Mouse (Mus musculus) layer of hippocampus, postnatal 25 days (tissue): Measurements from ENCODE around the gene Eprs. TPM values are rescaled to one million over a fixed set of nuclear protein-coding genes. Genes with fewer than 3 reads are reported as not detected.
A peak's percentile ranks its signal among the peaks of the same experiment; 100 is the strongest.

Source experiments
- DNase-seq, 2 experiments: peaks; one replicate each; pipeline ENCODE4 v3.0.0; 2022; ENCODE audit warnings: mixed read lengths in 2 of 2, low spot score in 1 of 2; ENCODE audit errors: extremely low spot score in 1 of 2
- microRNA-seq, 2 experiments: library from miRNA; unstranded; fragments of <30 nt; microRNA quantifications; one replicate each; pipeline ENCODE4 v1.2.0; 2021
- total RNA-seq, 2 experiments: library from RNA; stranded (reverse); gene quantifications; 2 replicates each; pipeline ENCODE4 v1.2.3; 2021

Gene Eprs
- total RNA-seq, 2 experiments from 2014 or later = 66.1 to 72.9 TPM

GRCm38 (mm10) chr1:185441703-185442472 lies 79.0 kb downstream of the Eprs start:
- DNase-seq = no peak

GRCm38 (mm10) chr1:185448936-185449335 lies 86.1 kb downstream of the Eprs start:
- no peak for DNase-seq

- DNase-seq = no peak
Measured at GRCm38 (mm10) chr1:185449727-185450126, 86.9 kb downstream of the Eprs start.

DNA sequence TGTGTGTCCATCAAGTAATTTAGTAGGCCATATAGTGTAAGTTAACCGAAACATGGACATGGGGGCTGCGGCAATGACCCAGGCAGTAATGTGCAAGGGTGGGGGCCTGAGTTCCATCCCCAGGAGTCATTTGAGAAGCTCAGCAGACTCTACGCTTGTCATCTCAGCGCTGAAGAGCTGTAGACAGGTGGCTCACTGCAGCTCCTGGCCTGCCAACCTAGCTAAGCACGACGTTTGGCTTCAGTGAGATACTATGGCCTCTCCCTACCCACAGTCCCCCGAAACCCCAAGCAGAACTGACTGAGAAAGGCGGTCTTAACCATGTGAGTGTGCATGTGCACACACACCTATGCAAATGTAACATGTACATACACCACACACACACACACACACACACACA lies 88.2 kb downstream of the Eprs start:
- no peak for DNase-seq

DNA sequence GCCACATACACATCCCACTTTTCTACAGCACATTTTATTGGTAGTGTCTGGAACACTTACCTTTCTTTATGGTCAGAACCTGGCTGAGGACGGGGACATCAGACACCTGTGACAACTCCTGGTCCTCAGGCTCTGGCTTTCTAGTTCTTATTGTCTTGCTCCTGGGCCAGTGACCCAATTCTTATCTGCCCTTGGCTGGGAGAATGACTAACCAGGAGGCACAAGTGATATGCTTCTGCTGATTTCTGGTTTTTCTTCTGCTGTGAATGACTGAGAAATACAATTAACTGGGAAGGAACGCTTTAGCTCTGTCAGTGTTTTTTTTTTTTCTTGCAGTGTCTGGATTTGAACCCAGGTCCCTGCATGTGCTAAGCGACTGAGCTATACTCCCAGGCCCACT lies 88.7 kb downstream of the Eprs start:
- no peak for DNase-seq

GRCm38 (mm10) chr1:185452461-185452860 lies 89.6 kb downstream of the Eprs start:
- no peak for DNase-seq

DNA sequence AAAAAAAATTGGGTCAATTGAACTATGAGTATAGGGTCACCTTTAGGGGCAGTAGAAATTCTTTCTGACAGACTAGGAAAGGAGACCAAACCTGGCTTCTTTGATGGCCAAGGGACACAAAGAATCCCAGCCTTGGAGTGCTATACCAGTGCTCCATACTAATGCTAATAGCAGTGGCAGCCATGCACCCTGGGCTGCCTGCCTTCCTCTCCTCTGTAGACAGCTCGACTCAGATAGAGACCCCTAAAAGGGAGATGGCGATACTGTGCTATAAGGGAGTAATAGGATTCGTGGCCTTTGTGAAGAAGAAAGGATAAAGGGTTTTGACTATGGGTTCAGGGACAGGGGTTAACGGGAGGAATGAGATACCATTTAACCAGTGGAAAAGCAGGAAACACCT lies 91.3 kb downstream of the Eprs start:
- no peak for DNase-seq

DNA sequence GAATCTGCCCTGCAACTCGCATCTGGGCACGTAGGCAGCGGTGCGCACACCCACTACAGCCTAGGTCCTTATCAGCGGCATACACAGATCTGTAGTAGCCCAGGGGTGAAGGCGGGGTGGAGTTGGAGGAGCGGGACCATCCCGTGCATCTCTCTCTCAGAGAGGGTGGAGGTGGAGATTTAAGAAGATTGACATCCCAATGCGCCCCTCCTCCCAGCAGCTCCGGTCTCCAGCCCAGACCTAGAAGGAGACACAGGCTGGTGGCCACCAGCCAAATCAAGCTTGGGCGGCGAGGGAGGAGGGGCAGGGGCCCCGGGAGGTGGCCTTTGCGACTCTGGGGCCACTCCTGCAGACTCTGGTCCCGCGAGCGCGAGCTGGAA lies 91.7 kb downstream of the Eprs start, which contains the start of gene Slc30a10:
Slc30a10 (plus strand) TSS at position 274 of the 380 bp plus-strand sequence.
- DNase-seq = peak; percentile 41 to 42

DNA sequence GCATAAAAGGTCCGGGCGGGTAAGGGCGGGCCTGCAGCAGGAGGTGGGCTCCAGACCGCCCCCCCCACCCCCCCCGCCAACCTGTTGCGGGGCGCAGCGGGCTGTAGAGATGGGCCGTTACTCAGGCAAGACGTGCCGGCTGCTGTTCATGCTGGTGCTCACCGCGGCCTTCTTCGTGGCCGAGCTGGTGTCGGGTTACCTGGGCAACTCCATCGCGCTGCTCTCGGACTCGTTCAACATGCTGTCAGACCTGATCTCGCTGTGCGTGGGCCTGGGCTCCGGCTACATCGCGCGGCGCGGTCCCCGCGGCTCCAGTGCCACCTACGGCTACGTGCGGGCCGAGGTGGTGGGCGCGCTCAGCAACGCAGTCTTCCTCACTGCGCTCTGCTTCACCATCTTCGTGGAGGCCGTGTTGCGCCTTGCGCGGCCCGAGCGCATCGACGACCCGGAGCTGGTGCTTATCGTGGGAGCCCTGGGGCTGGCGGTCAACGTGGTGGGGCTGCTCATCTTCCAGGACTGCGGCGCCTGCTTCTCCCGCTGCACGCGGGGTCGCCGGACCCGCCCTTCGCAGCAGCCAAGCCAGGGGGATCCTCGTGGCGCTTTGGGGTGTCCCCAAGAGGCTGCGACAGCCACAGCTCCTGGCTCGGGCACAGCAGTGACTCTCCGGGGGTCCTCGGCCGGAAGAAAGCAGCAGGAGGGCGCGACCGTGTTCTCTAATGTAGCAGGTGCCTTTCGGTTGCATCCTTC lies 92.3 kb downstream of the Eprs start:
- DNase-seq = peak; percentile 37 to 38

GRCm38 (mm10) chr1:185456327-185456726 lies 93.5 kb downstream of the Eprs start:
- no peak for DNase-seq

- no peak for DNase-seq
Measured at GRCm38 (mm10) chr1:185460096-185460495, 97.3 kb downstream of the Eprs start.

DNA sequence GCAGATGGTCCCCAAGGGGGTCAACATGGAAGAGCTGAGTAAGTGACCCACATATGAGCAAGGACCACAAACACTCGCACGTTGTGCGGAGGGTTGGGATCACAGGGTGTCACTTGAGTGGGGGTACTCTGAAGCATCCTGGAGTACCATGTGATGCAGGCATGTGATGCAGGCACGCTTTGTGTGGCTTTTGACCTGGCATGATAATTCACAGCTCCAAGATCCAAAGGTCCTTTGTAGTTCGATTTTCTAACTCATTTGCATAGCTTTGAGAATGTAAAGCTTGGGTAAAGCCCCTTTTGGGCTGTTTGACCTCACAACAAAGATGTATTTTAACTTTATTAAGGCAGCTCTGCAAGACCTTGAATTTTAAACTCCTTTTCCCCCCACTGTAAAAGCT lies 100.0 kb downstream of the Eprs start:
- DNase-seq = no peak

GRCm38 (mm10) chr1:185469551-185470021 lies 106.7 kb downstream of the Eprs start:
- no peak for DNase-seq

DNA sequence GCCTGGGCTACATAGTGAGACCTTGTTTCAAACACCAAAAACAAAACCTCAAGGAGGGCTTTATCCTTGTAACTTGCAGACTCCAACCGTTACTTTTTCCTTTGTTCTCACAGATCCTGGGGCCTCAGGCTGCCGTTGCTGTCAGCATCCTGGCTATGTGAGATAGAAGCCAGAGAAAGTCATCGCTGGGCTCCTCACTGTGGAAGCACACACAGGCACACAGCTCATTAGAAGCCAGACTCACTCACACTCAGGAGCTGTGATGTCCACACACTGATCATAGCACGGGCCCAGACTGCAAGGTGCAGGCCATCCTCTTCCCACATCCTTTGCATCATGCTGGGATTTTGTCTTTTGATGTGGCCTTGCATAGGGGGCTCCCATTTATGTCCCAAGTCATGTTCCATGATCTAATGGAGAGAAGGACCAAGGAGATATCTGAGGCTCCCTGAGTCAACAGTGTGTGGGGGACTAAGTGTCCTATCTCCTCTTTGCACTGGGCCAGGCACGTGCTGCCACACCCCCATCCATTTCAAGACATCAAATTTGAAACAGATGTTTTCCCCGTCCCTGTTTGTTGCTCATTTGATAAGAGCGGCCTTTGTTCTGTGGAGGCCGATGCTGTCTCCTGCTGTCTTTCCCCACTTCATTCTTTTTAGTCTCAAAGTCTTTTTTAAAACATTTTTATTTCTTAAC lies 109.3 kb downstream of the Eprs start:
- no peak for DNase-seq

DNA sequence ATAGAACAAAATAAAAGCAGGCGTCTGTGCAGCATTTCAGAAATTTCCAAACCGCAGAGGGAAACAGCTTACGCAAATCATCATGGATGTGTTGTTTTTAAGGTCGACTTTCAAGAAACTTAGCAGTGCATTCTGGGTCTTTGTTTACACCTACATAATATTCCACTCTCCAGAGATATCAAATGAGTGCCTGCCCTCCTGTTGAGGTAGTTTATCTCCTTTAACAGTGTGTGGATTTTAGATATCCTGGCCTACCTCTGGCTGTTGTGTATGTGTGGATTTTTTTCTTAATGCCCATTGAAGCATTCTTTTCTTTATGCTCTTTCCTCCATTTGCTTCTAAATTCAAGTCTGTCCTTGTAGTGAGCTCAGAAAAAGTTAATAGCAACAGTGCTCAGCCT lies 109.9 kb downstream of the Eprs start:
- no peak for DNase-seq

- DNase-seq = no peak
Measured at GRCm38 (mm10) chr1:185473437-185473836, 110.6 kb downstream of the Eprs start.

Small RNA genes lying within 50 kb of the gene (microRNA-seq; reads per million reads assigned to microRNA genes)
- gene Mir194-1 (0 to 0.74 reads per million in 2 experiments), gene Mir215 (0 to 0.37 reads per million in 2 experiments)

Other genes starting within 250 kb of the Eprs start
- gene Rab3gap2, start 158.9 kb upstream of the Eprs start, total RNA-seq = 10 to 100 TPM; 60.0 to 65.3 TPM
- 10 to 100 TPM; 33.3 to 34.5 TPM for gene Iars2, start 33.6 kb upstream of the Eprs start, total RNA-seq
- 10 to 100 TPM; 69.0 to 75.9 TPM for gene Bpnt1, start 30.9 kb upstream of the Eprs start, total RNA-seq
- gene Slc30a10, start 91.8 kb downstream of the Eprs start, total RNA-seq = 10 to 100 TPM in 1 of 2 experiments, 1 to 10 TPM in 1; 9.5 to 10.6 TPM